Mouse (Mus musculus): ENCODE data around the gene Gm21985. TPM values are rescaled to one million over a fixed set of nuclear protein-coding genes. Genes with fewer than 3 reads are reported as not detected.

Gene Gm21985
- total RNA-seq, 2 experiments from 2014 or later: 2.8 to 3.5 TPM

GRCm38 (mm10) chr2:112454862-112455564, 188.9 kb downstream of the Gm21985 start, which contains the start of gene Emc7:
Gene Emc7, plus strand, starts transcription at chr2:112454997.
- DNase-seq (ENCODE audit: low spot score in 2 of 2): peak; percentile 98 to 99

Other genes starting within 250 kb of the Gm21985 start
- not detected for gene Olfr1311, start 241.9 kb upstream of the Gm21985 start, total RNA-seq (2021)
- gene Olfr1312, start 216.1 kb upstream of the Gm21985 start, total RNA-seq (2021): not detected
- gene Olfr1313, start 188.5 kb upstream of the Gm21985 start, total RNA-seq (2021): not detected
- gene Olfr1314, start 169.5 kb upstream of the Gm21985 start, total RNA-seq (2021): not detected
- gene Olfr1315-ps1, start 150.9 kb upstream of the Gm21985 start, total RNA-seq (2021): not detected
- gene Olfr1316, start 131.3 kb upstream of the Gm21985 start, total RNA-seq (2021): not detected
- not detected for gene Olfr1317, start 126.0 kb upstream of the Gm21985 start, total RNA-seq (2021)
- not detected for gene Olfr1318, start 112.1 kb upstream of the Gm21985 start, total RNA-seq (2021)
- gene Lpcat4, start 26.8 kb upstream of the Gm21985 start, total RNA-seq (2021): 100 to 1,000 TPM; 141 to 158 TPM
- not detected for gene Nutm1, start 7.0 kb upstream of the Gm21985 start, total RNA-seq (2021)
- gene Nop10, start 4.4 kb upstream of the Gm21985 start, total RNA-seq (2021): 10 to 100 TPM; 48.6 to 56.9 TPM
- gene Slc12a6, start 489 bp upstream of the Gm21985 start, total RNA-seq (2021): 100 to 1,000 TPM; 115 to 123 TPM
- gene Emc4, start 101.7 kb downstream of the Gm21985 start, total RNA-seq (2021): 100 to 1,000 TPM; 149 to 162 TPM
- 10 to 100 TPM; 11.8 to 13.4 TPM for gene Katnbl1, start 112.9 kb downstream of the Gm21985 start, total RNA-seq (2021)
- gene Emc7, start 188.7 kb downstream of the Gm21985 start, total RNA-seq (2021): 10 to 100 TPM; 49.8 to 51.8 TPM
- gene Chrm5, start 214.5 kb downstream of the Gm21985 start, total RNA-seq (2021): 1 to 10 TPM; 1.1 to 2.3 TPM
- 1 to 10 TPM; 9.7 to 9.9 TPM for gene Aven, start 226.7 kb downstream of the Gm21985 start, total RNA-seq (2021)